Mouse (Mus musculus): Measurements from ENCODE around the gene Gsta2. TPM values are rescaled to one million over a fixed set of nuclear protein-coding genes. Genes with fewer than 3 reads are reported as not detected.
"Not testable (repeated sequence)": the region's sequence is repeated elsewhere in the genome, so short reads cannot be mapped to it uniquely, and the experiment has no call there.

The Gsta2 gene
- total and polyA plus RNA-seq, 3 experiments: 18.6 TPM; not detected in 2

- not testable (repeated sequence) for DNase-seq
Measured at GRCm38 (mm10) chr9:78299143-78299542, 56.4 kb downstream of the Gsta2 start.

- DNase-seq: no peak
Measured at GRCm38 (mm10) chr9:78298232-78298631, 57.4 kb downstream of the Gsta2 start.

GRCm38 (mm10) chr9:78296089-78296488 lies 59.5 kb downstream of the Gsta2 start:
- peak; percentile 31 for DNase-seq

GRCm38 (mm10) chr9:78294781-78295180 lies 60.8 kb downstream of the Gsta2 start:
- DNase-seq: not testable (repeated sequence)

GRCm38 (mm10) chr9:78293683-78294082 lies 61.9 kb downstream of the Gsta2 start:
- not testable (repeated sequence) for DNase-seq

- DNase-seq: not testable (repeated sequence)
Measured at GRCm38 (mm10) chr9:78292462-78292861, 63.1 kb downstream of the Gsta2 start.

GRCm38 (mm10) chr9:78289723-78290122 lies 65.9 kb downstream of the Gsta2 start, which contains the start of gene Gm10639:
Gene Gm10639 (plus strand): TSS chr9:78289923.
- not testable (repeated sequence) for DNase-seq

GRCm38 (mm10) chr9:78289063-78289462 lies 66.5 kb downstream of the Gsta2 start:
- not testable (repeated sequence) for DNase-seq

GRCm38 (mm10) chr9:78282002-78282711 lies 73.4 kb downstream of the Gsta2 start:
- peak; percentile 57 for DNase-seq

Other genes starting within 250 kb of the Gsta2 start
- gene Fbxo9, start 246.7 kb downstream of the Gsta2 start, total RNA-seq (2021): 10 to 100 TPM; 82.7 to 93.8 TPM
- 85.0 and 100 TPM in 2 replicates for gene Fbxo9, start 246.7 kb downstream of the Gsta2 start, polyA plus RNA-seq (2012; rRNA removed)
- gene Ick, start 246.6 kb downstream of the Gsta2 start, total RNA-seq (2021): 10 to 100 TPM; 18.7 to 20.1 TPM
- gene Ick, start 246.6 kb downstream of the Gsta2 start, polyA plus RNA-seq (2012; rRNA removed): 14.9 and 16.9 TPM in 2 replicates
- 10 to 100 TPM; 48.8 to 52.0 TPM for gene Gsta4, start 173.0 kb downstream of the Gsta2 start, total RNA-seq (2021)
- gene Gsta4, start 173.0 kb downstream of the Gsta2 start, polyA plus RNA-seq (2012; rRNA removed): 6.9 and 7.7 TPM in 2 replicates
- gene Gsta1, start 125.1 kb downstream of the Gsta2 start, total RNA-seq (2021): 1 to 10 TPM in 1 of 2 experiments, not detected in 1; 1.3 TPM
- not detected in 2 replicates for gene Gsta1, start 125.1 kb downstream of the Gsta2 start, polyA plus RNA-seq (2012; rRNA removed)
- gene Gm3776, start 98.7 kb downstream of the Gsta2 start, total RNA-seq (2021): not detected
- not detected in 2 replicates for gene Gm3776, start 98.7 kb downstream of the Gsta2 start, polyA plus RNA-seq (2012; rRNA removed)
- gene Gm10639, start 65.9 kb downstream of the Gsta2 start, total RNA-seq (2021): not detected
- gene Gm10639, start 65.9 kb downstream of the Gsta2 start, polyA plus RNA-seq (2012; rRNA removed): not detected in 2 replicates
- not detected for gene Omt2a, start 41.0 kb downstream of the Gsta2 start, total RNA-seq (2021)
- gene Omt2a, start 41.0 kb downstream of the Gsta2 start, polyA plus RNA-seq (2012; rRNA removed): not detected in 2 replicates
- not detected for gene Omt2b, start 28.2 kb downstream of the Gsta2 start, total RNA-seq (2021)
- not detected in 2 replicates for gene Omt2b, start 28.2 kb downstream of the Gsta2 start, polyA plus RNA-seq (2012; rRNA removed)
- not detected for gene Dppa5a, start 12.4 kb upstream of the Gsta2 start, total RNA-seq (2021)
- not detected in 2 replicates for gene Dppa5a, start 12.4 kb upstream of the Gsta2 start, polyA plus RNA-seq (2012; rRNA removed)
- gene Ooep, start 22.9 kb upstream of the Gsta2 start, total RNA-seq (2021): not detected
- gene Ooep, start 22.9 kb upstream of the Gsta2 start, polyA plus RNA-seq (2012; rRNA removed): 0.08 TPM in 1 of 2 replicates, not detected in the other
- gene Ddx43, start 40.0 kb upstream of the Gsta2 start, total RNA-seq (2021): not detected
- gene Ddx43, start 40.0 kb upstream of the Gsta2 start, polyA plus RNA-seq (2012; rRNA removed): 0.06 TPM in 1 of 2 replicates, not detected in the other
- under 1 TPM; 0.52 to 0.73 TPM for gene Cgas, start 87.4 kb upstream of the Gsta2 start, total RNA-seq (2021)
- 0.49 and 0.67 TPM in 2 replicates for gene Cgas, start 87.4 kb upstream of the Gsta2 start, polyA plus RNA-seq (2012; rRNA removed)
- 10 to 100 TPM; 26.6 to 27.7 TPM for gene Mto1, start 92.4 kb upstream of the Gsta2 start, total RNA-seq (2021)
- gene Mto1, start 92.4 kb upstream of the Gsta2 start, polyA plus RNA-seq (2012; rRNA removed): 57.4 and 76.5 TPM in 2 replicates
- not detected for gene Gm17324, start 93.0 kb upstream of the Gsta2 start, total RNA-seq (2021)
- gene Gm17324, start 93.0 kb upstream of the Gsta2 start, polyA plus RNA-seq (2012; rRNA removed): 0.95 and 1.5 TPM in 2 replicates
- gene Eef1a1, start 133.4 kb upstream of the Gsta2 start, total RNA-seq (2021): 1,000 to 10,000 TPM; 6,873 to 9,883 TPM
- gene Eef1a1, start 133.4 kb upstream of the Gsta2 start, polyA plus RNA-seq (2012; rRNA removed): 813 and 861 TPM in 2 replicates
- 10 to 100 TPM in 1 of 2 experiments, 1 to 10 TPM in 1; 9.2 to 12.9 TPM for gene Slc17a5, start 232.3 kb upstream of the Gsta2 start, total RNA-seq (2021)
- gene Slc17a5, start 232.3 kb upstream of the Gsta2 start, polyA plus RNA-seq (2012; rRNA removed): 5.9 TPM in 2 replicates

Measured in adrenal gland, adult 2 months (tissue).